Mouse (Mus musculus) liver, embryonic 15.5 days (tissue): ENCODE data around the gene Spen. TPM values are rescaled to one million over a fixed set of nuclear protein-coding genes. Genes with fewer than 3 reads are reported as not detected.

Source experiments
- ATAC-seq: fragments of 200-750 bp; cut with Nextera tagmentation; 2 replicates; pipeline ENCODE4 v1.8.0; 2017; ENCODE audit warnings: moderate number of reproducible peaks, mild to moderate bottlenecking, moderate library complexity; ENCODE audit not compliant: insufficient read depth
- H3K27ac ChIP-seq: fragments of 300-500 bp; sonication (generic); replicated peaks from 2 replicates; pipeline ENCODE4 v1.5.1; 2015; ENCODE audit warnings: mild to moderate bottlenecking, inconsistent platforms
- H3K27me3 ChIP-seq: fragments of 300-500 bp; sonication (generic); 2 replicates; pipeline ENCODE4 v1.6.1; 2015; ENCODE audit warnings: mild to moderate bottlenecking, inconsistent platforms
- H3K36me3 ChIP-seq: fragments of 300-500 bp; sonication (generic); replicated peaks from 2 replicates; pipeline ENCODE4 v1.6.1; 2015; ENCODE audit warnings: moderate library complexity, mild to moderate bottlenecking, inconsistent platforms
- H3K4me1 ChIP-seq: fragments of 300-500 bp; sonication (generic); replicated peaks from 2 replicates; pipeline ENCODE4 v1.6.1; 2015; ENCODE audit warnings: inconsistent platforms
- H3K4me2 ChIP-seq: fragments of 300-500 bp; sonication (generic); 2 replicates; pipeline ENCODE4 v1.6.1; 2015; ENCODE audit warnings: moderate library complexity, mild to moderate bottlenecking, inconsistent platforms
- H3K4me3 ChIP-seq: fragments of 300-500 bp; sonication (generic); replicated peaks from 2 replicates; pipeline ENCODE4 v1.5.1; 2015; ENCODE audit warnings: mild to moderate bottlenecking, inconsistent platforms
- H3K9ac ChIP-seq: fragments of 300-500 bp; sonication (generic); 2 replicates; pipeline ENCODE4 v1.6.1; 2015; ENCODE audit warnings: moderate library complexity, mild to moderate bottlenecking, inconsistent platforms
- H3K9me3 ChIP-seq: fragments of 300-500 bp; sonication (generic); replicated peaks from 2 replicates; pipeline ENCODE4 v1.6.1; 2016; ENCODE audit warnings: inconsistent platforms
- WGBS: fragments of 180-500 bp; shearing (Covaris S2); methylation state at CpG from one replicate; pipeline ENCODE4 v1.1.7; 2015; ENCODE audit warnings: mixed read lengths; ENCODE audit not compliant: insufficient replicate concordance; 5-methylcytosine and 5-hydroxymethylcytosine counted together
- polyA plus RNA-seq: library from polyadenylated mRNA; unstranded; fragments of >200 nt; fragmentation: Nextera tagmentation; extraction: Ambion mirVana; gene quantifications from 2 replicates; pipeline ENCODE4 v1.2.1, GENCODE M21; 2015

The Spen gene
- polyA plus RNA-seq, 1 experiment from 2014 or later: 4.7 TPM

GRCm38 (mm10) chr4:141419398-141420191 lies 118.8 kb downstream of the Spen start:
- no peak overlapping the region for H3K27ac ChIP-seq
- peaks cover 11% of the 10 kb centered on the region for H3K4me1 ChIP-seq
- no peaks in the 10 kb centered on the region for H3K9me3 ChIP-seq
- ATAC-seq: no peak
- no peak overlapping the region for H3K4me3 ChIP-seq
- peaks cover 21% of the 10 kb centered on the region for H3K27me3 ChIP-seq
- WGBS: 19% methylated on average over 27 of the region's 27 CpGs
- no peak overlapping the region for H3K4me2 ChIP-seq
- no peak overlapping the region for H3K9ac ChIP-seq
- no peaks in the 10 kb centered on the region for H3K36me3 ChIP-seq

Other genes with a start within 250 kb of the Spen start
- gene Epha2, start 237.4 kb downstream of the Spen start, polyA plus RNA-seq: 0.75 and 0.79 TPM in 2 replicates
- gene Fam131c, start 170.4 kb downstream of the Spen start, polyA plus RNA-seq: 0.08 TPM in 1 of 2 replicates, not detected in the other
- not detected in 2 replicates for gene Clcnka, start 139.9 kb downstream of the Spen start, polyA plus RNA-seq
- not detected in 2 replicates for gene Clcnkb, start 122.6 kb downstream of the Spen start, polyA plus RNA-seq
- 0.24 and 0.47 TPM in 2 replicates for gene Hspb7, start 117.8 kb downstream of the Spen start, polyA plus RNA-seq
- gene Srarp, start 102.5 kb downstream of the Spen start, polyA plus RNA-seq: not detected in 2 replicates
- gene Zbtb17, start 93.9 kb downstream of the Spen start, polyA plus RNA-seq: 8.5 and 8.9 TPM in 2 replicates
- gene Fblim1, start 67.5 kb upstream of the Spen start, polyA plus RNA-seq: 1.7 and 1.9 TPM in 2 replicates
- gene Tmem82, start 80.0 kb upstream of the Spen start, polyA plus RNA-seq: 4.4 and 4.6 TPM in 2 replicates
- 0.07 TPM in 1 of 2 replicates, not detected in the other for gene Slc25a34, start 85.2 kb upstream of the Spen start, polyA plus RNA-seq
- gene Plekhm2, start 126.3 kb upstream of the Spen start, polyA plus RNA-seq: 1.1 and 2.0 TPM in 2 replicates
- gene Rsc1a1, start 147.0 kb upstream of the Spen start, polyA plus RNA-seq: 1.2 TPM in 1 of 2 replicates, not detected in the other
- gene Ddi2, start 184.8 kb upstream of the Spen start, polyA plus RNA-seq: 14.8 and 17.2 TPM in 2 replicates
- 20.5 and 26.2 TPM in 2 replicates for gene Agmat, start 208.1 kb upstream of the Spen start, polyA plus RNA-seq